Mouse (Mus musculus) lung, adult 2 months (tissue): ENCODE measurements at regions not wholly inside any gene's neighbourhood (a gene's known extent, or its start where the extent isn't known, plus 50 kb on each side); places are given as distances from the start of the nearest gene placed in this dataset.

Source experiments
- CTCF ChIP-seq: fragments of 200-500 bp; IDR thresholded peaks from 2 replicates; pipeline ENCODE4 v1.5.1; 2011; ENCODE audit warnings: mild to moderate bottlenecking, low read length, control low read depth; ENCODE audit not compliant: insufficient read depth
- POLR2A ChIP-seq: fragments of 200-500 bp; IDR thresholded peaks from 2 replicates; pipeline ENCODE4 v1.6.1; 2011; ENCODE audit warnings: low read depth, mild to moderate bottlenecking, control low read depth, low read length, borderline replicate concordance; ENCODE audit errors: extremely low read depth

DNA sequence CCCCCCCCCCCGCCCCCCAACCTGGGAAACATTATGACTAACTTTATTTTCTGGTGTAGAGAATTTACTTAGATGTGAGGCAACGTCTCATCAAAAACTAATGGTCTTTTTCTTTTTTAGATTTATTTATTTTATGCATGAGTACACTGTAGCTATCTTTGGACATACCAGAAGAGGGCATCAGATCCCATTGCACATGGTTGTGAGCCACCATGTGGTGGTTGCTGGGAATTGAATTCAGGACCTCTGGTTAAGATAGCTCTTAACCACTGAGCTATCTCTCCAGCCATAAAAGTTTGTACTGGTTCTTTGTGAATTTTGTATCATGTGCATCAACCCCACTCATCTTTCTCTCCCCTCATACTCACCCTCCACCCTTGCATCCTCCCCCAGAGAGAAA, 847.3 kb downstream of the Robo1 start:
- no peak for TF ChIP-seq POLR2A
- TF ChIP-seq CTCF, result no peak
